ENCODE assay signal across 25 mouse cellular contexts in the genomic region with DNA sequence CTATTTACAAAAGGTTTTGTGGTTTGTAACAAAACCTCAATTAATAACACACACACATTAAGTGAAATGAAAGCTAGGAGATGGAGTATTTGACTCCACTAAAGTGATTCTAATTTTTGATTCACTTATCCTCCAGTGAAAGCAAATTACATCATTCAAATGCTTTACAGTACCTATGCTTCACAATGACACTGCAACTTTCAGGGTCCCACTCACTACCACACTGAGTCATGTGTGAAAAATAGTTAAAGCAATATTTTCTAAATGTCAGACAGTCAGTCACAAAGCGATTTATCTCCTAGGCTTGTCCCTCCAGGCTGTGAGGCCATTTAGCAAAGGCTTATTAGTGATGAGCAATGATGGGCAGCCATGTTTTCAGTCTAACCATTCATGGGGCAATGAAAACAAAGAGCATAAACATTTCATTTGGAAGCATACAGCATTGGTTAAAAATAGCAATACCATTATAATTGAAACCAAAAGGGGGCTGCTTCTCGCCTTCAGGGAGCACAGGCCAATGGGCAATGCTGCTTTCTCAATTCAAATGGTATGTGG. TPM values are rescaled to one million over a fixed set of nuclear protein-coding genes. Genes with fewer than 3 reads are reported as not detected.
A peak's percentile ranks its signal among the peaks of the same experiment; 100 is the strongest.
DNase-seq lines count a peak whose midpoint lies in the region; ATAC-seq and TF ChIP-seq lines count a peak whose summit lies in the region.
"Had no signal": no experiment of that assay in that cellular context is flagged by ENCODE, and none has a peak within 500 bp of the region (broad histone marks: within the 10 kb centered on the region; RNA-seq: fewer than 3 reads in every experiment).

No protein-coding gene starts in this region.

- 67% methylated on average over 2 of the region's 2 CpGs for WGBS in liver, embryonic 14.5 days (ENCODE audit: insufficient replicate concordance)

- no peak for ATAC-seq in liver, embryonic 14.5 days (ENCODE audit: insufficient read depth)
- ATAC-seq in erythroblast, adult 5-6 weeks (replicated peaks; ENCODE audit: low FRiP score, poor library complexity, severe bottlenecking), result peak; percentile 57
- ATAC-seq: activated CD4-positive, CD25-positive, alpha-beta regulatory T cell, adult 4 months; forebrain, embryonic 13.5 days had no signal

- no peak for TF ChIP-seq RAD21 in MEL (IDR thresholded peaks at IDR 0.05; ENCODE audit: low read depth, low read length)

- no peaks in the 10 kb centered on the region for H3K27me3 ChIP-seq in liver, embryonic 14.5 days (ENCODE audit: control insufficient read depth, insufficient read depth, low read length)
- no peaks in the 10 kb centered on the region for H3K27me3 ChIP-seq in MEL (ENCODE audit: control insufficient read depth in 1 of 2, insufficient read depth in 2 of 2, low read length in 2 of 2)
- H3K27me3 ChIP-seq: embryonic facial prominence, embryonic 12.5 days; forebrain, embryonic 13.5 days; heart, embryonic 15.5 days had no signal

- no peak for TF ChIP-seq EP300 in liver, embryonic 14.5 days (IDR thresholded peaks at IDR 0.05; ENCODE audit: low read depth)
- TF ChIP-seq EP300 in MEL (IDR thresholded peaks at IDR 0.05; ENCODE audit: low read depth in 1 of 2, low read length in 2 of 2), result no peak

- peaks cover 6% of the 10 kb centered on the region; the same call in 1 of the 2 replicates for H3K36me3 ChIP-seq in liver, embryonic 14.5 days (replicated peaks; ENCODE audit: control insufficient read depth, insufficient read depth, low read depth)
- peaks cover 0 to 47% of the 10 kb centered on the region in 2 experiments; a peak in 3 of 4 replicates for H3K36me3 ChIP-seq in MEL (ENCODE audit: control insufficient read depth in 1 of 2, insufficient read depth in 2 of 2, low read length in 2 of 2)

- H3K27ac ChIP-seq in liver, embryonic 14.5 days, result no peak overlapping the region; the same call in 1 of the 2 replicates
- H3K27ac ChIP-seq in MEL (ENCODE audit: control insufficient read depth, low read depth, low read length), result no peak overlapping the region; the same call in 1 of the 2 replicates
- H3K27ac ChIP-seq: embryonic facial prominence, embryonic 12.5 days; forebrain, embryonic 13.5 days; heart, embryonic 15.5 days; layer of hippocampus, adult 2 months had no signal

- H3K9ac ChIP-seq in liver, embryonic 14.5 days (replicated peaks), result peak overlapping the region; percentile 27; the same call in 1 of the 2 replicates
- no peak overlapping the region for H3K9ac ChIP-seq in MEL (ENCODE audit: control insufficient read depth, low read depth, low read length, poor library complexity, severe bottlenecking)
- H3K9ac ChIP-seq: embryonic facial prominence, embryonic 12.5 days; forebrain, embryonic 13.5 days; heart, embryonic 15.5 days; lung, embryonic 14.5 days had no signal

- intact Hi-C loops in left cerebral cortex, postnatal 25 days (cut with DNase I), result no loop called here

- no peak overlapping the region for H3K4me2 ChIP-seq in liver, embryonic 14.5 days (ENCODE audit: low read depth)
- H3K4me2 ChIP-seq: embryonic facial prominence, embryonic 12.5 days; forebrain, embryonic 13.5 days; heart, embryonic 15.5 days; lung, embryonic 14.5 days had no signal

- DNase-seq in adrenal gland, adult 2 months, result peak; percentile 44
- no peak for DNase-seq in adrenal gland, postnatal 4 days (ENCODE audit: low spot score in 2 of 2)
- DNase-seq in liver, embryonic 14.5 days (ENCODE audit: low read depth in 3 of 3, low spot score in 3 of 3), result no peak
- no peak for DNase-seq in liver
- DNase-seq in MEL (ENCODE audit: low read depth, low spot score), result no peak
- DNase-seq in left cerebral cortex, adult 18-20 months (ENCODE audit: low spot score in 2 of 2), result no peak
- no peak for DNase-seq in left cerebral cortex, postnatal 25 days (ENCODE audit: low spot score in 2 of 2)
- DNase-seq: adrenal gland, adult 8-10 months; cerebellum, adult 8-10 months; cerebellum, postnatal 36 days; gastrocnemius, postnatal 10 days; kidney, adult 2 months; kidney, postnatal 36 days; left cerebral cortex, postnatal 4 days; lung, embryonic 14.5 days; lung, postnatal 14 days; midbrain, embryonic 14.5 days; retina, postnatal 1 day; right cerebral cortex, postnatal 14 days had no signal

- H3K79me2 ChIP-seq in MEL (ENCODE audit: control insufficient read depth, insufficient read depth, low read length, poor library complexity), result peaks cover 24% of the 10 kb centered on the region; the same call in 1 of the 2 replicates

- no peaks in the 10 kb centered on the region for H3K9me3 ChIP-seq in liver, embryonic 14.5 days (ENCODE audit: control insufficient read depth, low read length)
- H3K9me3 ChIP-seq in MEL (replicated peaks; ENCODE audit: insufficient read depth, low read length), result no peaks in the 10 kb centered on the region
- H3K9me3 ChIP-seq: embryonic facial prominence, embryonic 12.5 days; forebrain, embryonic 13.5 days; heart, embryonic 15.5 days had no signal

- TF ChIP-seq CTCF in liver, embryonic 14.5 days (IDR thresholded peaks at IDR 0.05; ENCODE audit: low read depth), result no peak
- no peak for TF ChIP-seq CTCF in MEL (IDR thresholded peaks at IDR 0.05 in 2 of 3, conservative IDR thresholded peaks at IDR 0.05 in 1 of 3; ENCODE audit: control insufficient read depth in 1 of 3, insufficient read depth in 1 of 3, low read depth in 2 of 3, low read length in 3 of 3, poor library complexity in 1 of 3, severe bottlenecking in 1 of 3)

- peaks cover 34 to 36% of the 10 kb centered on the region in 2 experiments for H3K4me1 ChIP-seq in liver, embryonic 14.5 days (replicated peaks; ENCODE audit: control insufficient read depth in 2 of 2, insufficient read depth in 2 of 2, low read length in 1 of 2)
- H3K4me1 ChIP-seq in MEL (ENCODE audit: control insufficient read depth in 1 of 2, insufficient read depth in 2 of 2, low read length in 2 of 2), result peaks cover 32 to 36% of the 10 kb centered on the region in 2 experiments

- TF ChIP-seq POLR2A in MEL (IDR thresholded peaks at IDR 0.05; ENCODE audit: control insufficient read depth in 1 of 2, insufficient read depth in 1 of 2, low read depth in 1 of 2, low read length in 2 of 2, poor library complexity in 1 of 2), result no peak

- H3K4me3 ChIP-seq in liver, embryonic 14.5 days (ENCODE audit: insufficient read depth in 1 of 2, low read depth in 2 of 2, low read length in 2 of 2), result no peak overlapping the region
- H3K4me3 ChIP-seq in MEL (ENCODE audit: control insufficient read depth in 1 of 2, insufficient read depth in 1 of 2, low read depth in 2 of 2, low read length in 2 of 2), result no peak overlapping the region
- H3K4me3 ChIP-seq: embryonic facial prominence, embryonic 12.5 days; forebrain, embryonic 13.5 days; heart, embryonic 15.5 days; layer of hippocampus, adult 2 months had no signal

TF ChIP-seq in MEL, 35 proteins besides CTCF, POLR2A, EP300 and RAD21:
- TF ChIP-seq NRF1 (IDR thresholded peaks at IDR 0.05; ENCODE audit: insufficient read depth, low read depth, low read length, poor library complexity, severe bottlenecking) (no peak), HCFC1 (IDR thresholded peaks at IDR 0.05; ENCODE audit: low read depth, low read length) (no peak), MEF2A (IDR thresholded peaks at IDR 0.05; ENCODE audit: extremely low read depth, insufficient replicate concordance, low read depth, low read length, poor library complexity, severe bottlenecking) (no peak), ETS1 (IDR thresholded peaks at IDR 0.05; ENCODE audit: low read depth, low read length) (peak; percentile 32; the same call in 1 of the 2 replicates), MAZ (IDR thresholded peaks at IDR 0.05; ENCODE audit: low read depth, low read length) (no peak), GABPA (IDR thresholded peaks at IDR 0.05; ENCODE audit: low read depth, low read length) (no peak)

RNA-seq across cellular contexts. Expression of a gene that starts 8.1 kb away (rescaled TPM):
- 10 to 100 TPM; 57.4 to 93.6 TPM for total RNA-seq in adrenal gland, adult 2 months (2021)
- 75.3 and 116 TPM in 2 replicates for polyA plus RNA-seq in adrenal gland, adult 2 months (2012; rRNA removed)
- total RNA-seq in adrenal gland, postnatal 4 days (2021), result 10 to 100 TPM; 89.3 to 99.7 TPM
- polyA plus RNA-seq in liver, embryonic 14.5 days (2012; rRNA removed), result 15.2 and 18.8 TPM in 2 replicates
- 12.5 and 14.4 TPM in 2 replicates for polyA plus RNA-seq in liver, embryonic 14.5 days (2014; fragmentation: Nextera tagmentation; extraction: Ambion mirVana)
- total RNA-seq in MEL (2012; rRNA removed), result 12.9 and 13.2 TPM in 2 replicates
- 10 to 100 TPM in 1 of 2 experiments, not detected in 1; 30.2 TPM for polyA plus RNA-seq in MEL (2012; ENCODE audit: insufficient read depth in 1 of 2, insufficient read length in 2 of 2, low read depth in 1 of 2, low replicate concordance in 2 of 2, missing spikeins in 1 of 2)
- 23.6 and 31.7 TPM in 2 replicates for total RNA-seq in erythroblast, adult 5-6 weeks (2015; ENCODE audit: low replicate concordance)
- 53.1 and 57.7 TPM in 2 replicates for total RNA-seq in erythroblast, adult 5-6 weeks (2017; ENCODE audit: low replicate concordance)
- 10 to 100 TPM; 19.6 to 26.7 TPM for total RNA-seq in left cerebral cortex, adult 18-20 months (2021)
- 10 to 100 TPM; 20.0 to 21.0 TPM for total RNA-seq in left cerebral cortex, postnatal 25 days (2021)
